Mouse (Mus musculus): ENCODE measurements around the gene Mak. TPM values are rescaled to one million over a fixed set of nuclear protein-coding genes. Genes with fewer than 3 reads are reported as not detected.

The Mak gene
- total and polyA plus RNA-seq, 3 experiments, result not detected

- Histone ChIP-seq H3K4me1 (ENCODE audit: control insufficient read depth in 1 of 2, insufficient read depth in 2 of 2) (peaks cover 0 to 17% of the 10 kb centered on the region in 2 experiments; a peak in 2 of 4 replicates), H3K9ac (ENCODE audit: insufficient read depth, low read depth) (no peak overlapping the region), H3K27me3 (replicated peaks) (no peaks in the 10 kb centered on the region), H3K27ac (ENCODE audit: insufficient read depth, low read depth) (no peak overlapping the region), H3K79me2 (replicated peaks; ENCODE audit: control insufficient read depth, extremely low read depth, insufficient read depth, poor library complexity, severe bottlenecking) (no peaks in the 10 kb centered on the region), H3K4me2 (ENCODE audit: insufficient read depth, low read depth, poor library complexity, severe bottlenecking) (no peak overlapping the region), H3K4me3 (replicated peaks in 1 of 3; ENCODE audit: low read depth in 2 of 3, low read length in 2 of 3, poor library complexity in 1 of 3) (no peak overlapping the region), H3K9me3 (replicated peaks; ENCODE audit: low read length) (peaks cover 3% of the 10 kb centered on the region), H3K36me3 (replicated peaks in 1 of 2; ENCODE audit: control insufficient read depth in 1 of 2, insufficient read depth in 1 of 2, low read length in 1 of 2) (peaks cover 0 to 14% of the 10 kb centered on the region in 2 experiments)
- DNase-seq (ENCODE audit: extremely low read depth), result no peak
- TF ChIP-seq ZKSCAN1 (IDR thresholded peaks at IDR 0.05; ENCODE audit: borderline replicate concordance, low read depth, low read length), result no peak
- no peak for TF ChIP-seq USF2 (conservative IDR thresholded peaks at IDR 0.05; ENCODE audit: low read depth, low read length)
- no peak for TF ChIP-seq MAFK (IDR thresholded peaks at IDR 0.05; ENCODE audit: insufficient replicate concordance, low read length)
- TF ChIP-seq ELF1 (IDR thresholded peaks at IDR 0.05; ENCODE audit: low read depth, low read length), result no peak
- no peak for TF ChIP-seq NELFE (IDR thresholded peaks at IDR 0.05; ENCODE audit: low read depth, low read length)
- no peak for TF ChIP-seq EP300 (IDR thresholded peaks at IDR 0.05; ENCODE audit: low read length)
- TF ChIP-seq SMC3 (IDR thresholded peaks at IDR 0.05; ENCODE audit: low read depth, low read length), result no peak
- TF ChIP-seq GABPA (IDR thresholded peaks at IDR 0.05; ENCODE audit: insufficient replicate concordance, low read depth, low read length), result no peak
- TF ChIP-seq NRF1 (IDR thresholded peaks at IDR 0.05; ENCODE audit: low read depth, low read length), result no peak
- TF ChIP-seq E2F4 (IDR thresholded peaks at IDR 0.05; ENCODE audit: insufficient replicate concordance, low read depth, low read length), result no peak
- TF ChIP-seq ZNF384 (IDR thresholded peaks at IDR 0.05; ENCODE audit: low read depth, low read length), result no peak
- no peak for TF ChIP-seq ZMIZ1 (IDR thresholded peaks at IDR 0.05; ENCODE audit: low read depth, low read length)
- no peak for TF ChIP-seq CTCF (conservative IDR thresholded peaks at IDR 0.05 in 1 of 2, IDR thresholded peaks at IDR 0.05 in 1 of 2; ENCODE audit: low read depth in 2 of 2, low read length in 2 of 2)
- TF ChIP-seq RAD21 (IDR thresholded peaks at IDR 0.05; ENCODE audit: low read depth, low read length), result no peak
- no peak for TF ChIP-seq POLR2AphosphoS2 (IDR thresholded peaks at IDR 0.05; ENCODE audit: low read depth, low read length)
- no peak for TF ChIP-seq HCFC1 (IDR thresholded peaks at IDR 0.05; ENCODE audit: low read depth, low read length)
- no peak for TF ChIP-seq CHD2 (IDR thresholded peaks at IDR 0.05; ENCODE audit: low read length)
- no peak for TF ChIP-seq POLR2A (IDR thresholded peaks at IDR 0.05; ENCODE audit: low read depth, low read length)
- in situ Hi-C loops (cut with MboI; ENCODE audit: low pct_ligation_motif_present, low pct_unique_long_range_greater_than_20kb, low sequenced_read_pairs), result no loop called here
- dilution Hi-C loops (cut with MboI; ENCODE audit: extremely low pct_ligation_motif_present, extremely low pct_unique_long_range_greater_than_20kb, low sequenced_read_pairs), result no loop called here
These were observed 18.8 kb upstream of the Mak start for GRCm38 (mm10) chr13:41098325-41098724.

GRCm38 (mm10) chr13:41097324-41098058 is 18.0 kb upstream of the Mak start:
- in situ Hi-C loops (cut with MboI; ENCODE audit: low pct_ligation_motif_present, low pct_unique_long_range_greater_than_20kb, low sequenced_read_pairs), result no loop called here
- H3K9me3 ChIP-seq (replicated peaks; ENCODE audit: low read length), result no peaks in the 10 kb centered on the region
- dilution Hi-C loops (cut with MboI; ENCODE audit: extremely low pct_ligation_motif_present, extremely low pct_unique_long_range_greater_than_20kb, low sequenced_read_pairs), result no loop called here
- H3K79me2 ChIP-seq (replicated peaks; ENCODE audit: control insufficient read depth, extremely low read depth, insufficient read depth, poor library complexity, severe bottlenecking), result no peaks in the 10 kb centered on the region
- H3K4me2 ChIP-seq (ENCODE audit: insufficient read depth, low read depth, poor library complexity, severe bottlenecking), result no peak overlapping the region
- no peak overlapping the region for H3K27ac ChIP-seq (ENCODE audit: insufficient read depth, low read depth)
- no peak overlapping the region for H3K9ac ChIP-seq (ENCODE audit: insufficient read depth, low read depth)
- H3K36me3 ChIP-seq (replicated peaks in 1 of 2; ENCODE audit: control insufficient read depth in 1 of 2, insufficient read depth in 1 of 2, low read length in 1 of 2), result peaks cover 0 to 6% of the 10 kb centered on the region in 2 experiments
- peaks cover 2% of the 10 kb centered on the region for H3K27me3 ChIP-seq (replicated peaks)
- H3K4me3 ChIP-seq (replicated peaks in 1 of 3; ENCODE audit: low read depth in 2 of 3, low read length in 2 of 3, poor library complexity in 1 of 3), result no peak overlapping the region
- peaks cover 0 to 21% of the 10 kb centered on the region in 2 experiments; a peak in 2 of 4 replicates for H3K4me1 ChIP-seq (ENCODE audit: control insufficient read depth in 1 of 2, insufficient read depth in 2 of 2)
- peak; percentile 18 for DNase-seq (ENCODE audit: extremely low read depth)
- TF ChIP-seq MAX (IDR thresholded peaks at IDR 0.05; ENCODE audit: low read length) (no peak), ELF1 (IDR thresholded peaks at IDR 0.05; ENCODE audit: low read depth, low read length) (peak; percentile 57), RCOR1 (conservative IDR thresholded peaks at IDR 0.05; ENCODE audit: low read depth, low read length) (no peak), NRF1 (IDR thresholded peaks at IDR 0.05; ENCODE audit: low read depth, low read length) (peak; percentile 80), ZNF384 (IDR thresholded peaks at IDR 0.05; ENCODE audit: low read depth, low read length) (no peak), JUN (IDR thresholded peaks at IDR 0.05; ENCODE audit: insufficient read depth, low read depth, low read length) (no peak), EP300 (IDR thresholded peaks at IDR 0.05; ENCODE audit: low read length) (no peak), SMC3 (IDR thresholded peaks at IDR 0.05; ENCODE audit: low read depth, low read length) (no peak), USF2 (conservative IDR thresholded peaks at IDR 0.05; ENCODE audit: low read depth, low read length) (no peak), ZKSCAN1 (IDR thresholded peaks at IDR 0.05; ENCODE audit: borderline replicate concordance, low read depth, low read length) (no peak), ZC3H11A (IDR thresholded peaks at IDR 0.05; ENCODE audit: low read depth, low read length) (no peak), TCF12 (IDR thresholded peaks at IDR 0.05; ENCODE audit: low read depth, low read length) (no peak), TBP (conservative IDR thresholded peaks at IDR 0.05; ENCODE audit: low read depth, low read length) (no peak), GABPA (IDR thresholded peaks at IDR 0.05; ENCODE audit: insufficient replicate concordance, low read depth, low read length) (no peak), POLR2AphosphoS2 (IDR thresholded peaks at IDR 0.05; ENCODE audit: low read depth, low read length) (no peak), ETS1 (conservative IDR thresholded peaks at IDR 0.05; ENCODE audit: low read depth, low read length) (no peak), RAD21 (IDR thresholded peaks at IDR 0.05; ENCODE audit: low read depth, low read length) (no peak), SIN3A (IDR thresholded peaks at IDR 0.05; ENCODE audit: low read length) (no peak), KAT2A (IDR thresholded peaks at IDR 0.05; ENCODE audit: insufficient replicate concordance, low read length) (no peak), ZMIZ1 (IDR thresholded peaks at IDR 0.05; ENCODE audit: low read depth, low read length) (no peak), POLR2A (IDR thresholded peaks at IDR 0.05; ENCODE audit: low read depth, low read length) (peak; percentile 39; the same call in 1 of the 2 replicates), IRF4 (IDR thresholded peaks at IDR 0.05; ENCODE audit: low read depth, low read length) (peak; percentile 31; the same call in 1 of the 2 replicates), HCFC1 (IDR thresholded peaks at IDR 0.05; ENCODE audit: low read depth, low read length) (no peak), CTCF (conservative IDR thresholded peaks at IDR 0.05 in 1 of 2, IDR thresholded peaks at IDR 0.05 in 1 of 2; ENCODE audit: low read depth in 2 of 2, low read length in 2 of 2) (no peak), MAFK (IDR thresholded peaks at IDR 0.05; ENCODE audit: insufficient replicate concordance, low read length) (no peak)
